Mouse (Mus musculus): ENCODE data around the gene Dio2. TPM values are rescaled to one million over a fixed set of nuclear protein-coding genes. Genes with fewer than 3 reads are reported as not detected.

The Dio2 gene
- 10 to 100 TPM; 14.9 to 15.9 TPM for total RNA-seq (2021)

GRCm38 (mm10) chr12:90738388-90739223 is at the start of gene Dio2:
TSS of gene Dio2 (minus strand) at chr12:90738438.
- peak; percentile 25 for DNase-seq
- intact Hi-C loops (cut with DNase I): loop anchor here (10.0 kb wide), 1 partner anchor 576 kb away; no protein-coding TSS in a partner anchor

GRCm38 (mm10) chr12:90781438-90781837 is 43.2 kb upstream of the Dio2 start:
- intact Hi-C loops (cut with DNase I): no loop called here

GRCm38 (mm10) chr12:90744752-90745151 is 6.5 kb upstream of the Dio2 start:
- no peak for DNase-seq
- intact Hi-C loops (cut with DNase I): loop anchor here (10.0 kb wide), 1 partner anchor 160 kb away; no protein-coding TSS in a partner anchor

More at GRCm38 (mm10) chr12:90781438-90781837, 43.2 kb upstream of the Dio2 start:
- no peak for DNase-seq

- intact Hi-C loops (cut with DNase I): loop anchor here (10.0 kb wide), 1 partner anchor 161 kb away; no protein-coding TSS in a partner anchor
- no peak for DNase-seq
Measured at GRCm38 (mm10) chr12:90743633-90744032, 5.4 kb upstream of the Dio2 start.

- intact Hi-C loops (cut with DNase I): loop anchor here (10.0 kb wide), 1 partner anchor 164 kb away; no protein-coding TSS in a partner anchor
- DNase-seq: peak; percentile 70
Measured at GRCm38 (mm10) chr12:90740468-90740867, 2.2 kb upstream of the Dio2 start.

GRCm38 (mm10) chr12:90737932-90738331 is 306 bp downstream of the Dio2 start:
- intact Hi-C loops (cut with DNase I): loop anchor here (10.0 kb wide), 1 partner anchor 577 kb away; no protein-coding TSS in a partner anchor
- DNase-seq: no peak

- DNase-seq: no peak
- intact Hi-C loops (cut with DNase I): loop anchor here (10.0 kb wide), 1 partner anchor 579 kb away; no protein-coding TSS in a partner anchor
Measured at GRCm38 (mm10) chr12:90735447-90735846, 2.8 kb downstream of the Dio2 start.

- no peak for DNase-seq
- intact Hi-C loops (cut with DNase I): loop anchor here (10.0 kb wide), 1 partner anchor 580 kb away; no protein-coding TSS in a partner anchor
Measured at GRCm38 (mm10) chr12:90734503-90734902, 3.7 kb downstream of the Dio2 start.

- DNase-seq: no peak
- intact Hi-C loops (cut with DNase I): loop anchor here (10.0 kb wide), 1 partner anchor 581 kb away; no protein-coding TSS in a partner anchor
Measured at GRCm38 (mm10) chr12:90733721-90734120, 4.5 kb downstream of the Dio2 start.

GRCm38 (mm10) chr12:90729648-90730047 is 8.6 kb downstream of the Dio2 start:
- DNase-seq: peak; percentile 81
- intact Hi-C loops (cut with DNase I): loop anchor here (10.0 kb wide), 1 partner anchor 585 kb away; no protein-coding TSS in a partner anchor

GRCm38 (mm10) chr12:90725107-90725506 is 13.1 kb downstream of the Dio2 start:
- DNase-seq: no peak
- intact Hi-C loops (cut with DNase I): no loop called here

GRCm38 (mm10) chr12:90724644-90725043 is 13.6 kb downstream of the Dio2 start:
- DNase-seq: no peak
- intact Hi-C loops (cut with DNase I): no loop called here

- intact Hi-C loops (cut with DNase I): no loop called here
- no peak for DNase-seq
Measured at GRCm38 (mm10) chr12:90694135-90694534, 44.1 kb downstream of the Dio2 start.

All from left cerebral cortex, postnatal 4 days (tissue).